Mouse (Mus musculus): ENCODE measurements around the gene Socs4. TPM values are rescaled to one million over a fixed set of nuclear protein-coding genes. Genes with fewer than 3 reads are reported as not detected.

The Socs4 gene
- total and polyA plus RNA-seq, 3 experiments, result 2.2 to 14.9 (median 13.4) TPM

- intact Hi-C loops (cut with DNase I), result loop anchor here (2.0 to 5.0 kb wide), 2 partner anchors 22 to 98 kb away; partner anchors contain the start of genes Socs4 and Wdhd1
- 1% methylated on average over 15 of the region's 15 CpGs for WGBS
- peak; percentile 21 to 37 for DNase-seq
Observed at GRCm38 (mm10) chr14:47298819-47299261, 22.1 kb downstream of the Socs4 start.

GRCm38 (mm10) chr14:47302885-47303680, 26.4 kb downstream of the Socs4 start:
- no peak for DNase-seq
- peaks cover 9% of the 10 kb centered on the region for H3K4me1 ChIP-seq (ENCODE audit: control insufficient read depth, insufficient read depth, low read length)
- no peak overlapping the region for H3K9ac ChIP-seq (ENCODE audit: low read depth, low read length)
- no peak overlapping the region for H3K27ac ChIP-seq
- H3K4me3 ChIP-seq, result no peak overlapping the region
- no peak for TF ChIP-seq EP300 (IDR thresholded peaks at IDR 0.05; ENCODE audit: insufficient read depth, low read depth, low read length)
- TF ChIP-seq POLR2A (IDR thresholded peaks at IDR 0.05; ENCODE audit: insufficient read depth, low read depth, low read length), result no peak
- no peak for TF ChIP-seq CTCF (IDR thresholded peaks at IDR 0.05)
- peaks cover 16% of the 10 kb centered on the region for H3K79me2 ChIP-seq (replicated peaks; ENCODE audit: control insufficient read depth, insufficient read depth, low read length)
- 60% methylated on average over 14 of the region's 14 CpGs for WGBS
- H3K36me3 ChIP-seq (ENCODE audit: control insufficient read depth, insufficient read depth, low read length), result peaks cover 19% of the 10 kb centered on the region
- no peaks in the 10 kb centered on the region for H3K27me3 ChIP-seq (ENCODE audit: control insufficient read depth, insufficient read depth, low read length)
- intact Hi-C loops (cut with DNase I), result no loop called here

More at GRCm38 (mm10) chr14:47298819-47299261, 22.1 kb downstream of the Socs4 start:
- H3K27ac ChIP-seq, result peak overlapping the region; percentile 95
- peak overlapping the region; percentile 100 for H3K9ac ChIP-seq (ENCODE audit: low read depth, low read length)
- peaks cover 21% of the 10 kb centered on the region for H3K36me3 ChIP-seq (ENCODE audit: control insufficient read depth, insufficient read depth, low read length)
- TF ChIP-seq EP300 (IDR thresholded peaks at IDR 0.05; ENCODE audit: insufficient read depth, low read depth, low read length), result no peak
- no peak for TF ChIP-seq POLR2A (IDR thresholded peaks at IDR 0.05; ENCODE audit: insufficient read depth, low read depth, low read length)
- TF ChIP-seq CTCF (IDR thresholded peaks at IDR 0.05), result no peak
- peaks cover 14% of the 10 kb centered on the region for H3K79me2 ChIP-seq (replicated peaks; ENCODE audit: control insufficient read depth, insufficient read depth, low read length)
- peaks cover 7% of the 10 kb centered on the region for H3K4me1 ChIP-seq (ENCODE audit: control insufficient read depth, insufficient read depth, low read length)
- peak overlapping the region; percentile 96 for H3K4me3 ChIP-seq
- no peaks in the 10 kb centered on the region for H3K27me3 ChIP-seq (ENCODE audit: control insufficient read depth, insufficient read depth, low read length)

GRCm38 (mm10) chr14:47304814-47305405, 28.2 kb downstream of the Socs4 start:
- H3K27me3 ChIP-seq (ENCODE audit: control insufficient read depth, insufficient read depth, low read length), result no peaks in the 10 kb centered on the region
- TF ChIP-seq EP300 (IDR thresholded peaks at IDR 0.05; ENCODE audit: insufficient read depth, low read depth, low read length), result no peak
- no peak for TF ChIP-seq CTCF (IDR thresholded peaks at IDR 0.05)
- no peak for TF ChIP-seq POLR2A (IDR thresholded peaks at IDR 0.05; ENCODE audit: insufficient read depth, low read depth, low read length)
- H3K36me3 ChIP-seq (ENCODE audit: control insufficient read depth, insufficient read depth, low read length), result peaks cover 12% of the 10 kb centered on the region
- intact Hi-C loops (cut with DNase I), result no loop called here
- H3K4me1 ChIP-seq (ENCODE audit: control insufficient read depth, insufficient read depth, low read length), result peaks cover 7% of the 10 kb centered on the region
- peaks cover 10% of the 10 kb centered on the region for H3K79me2 ChIP-seq (replicated peaks; ENCODE audit: control insufficient read depth, insufficient read depth, low read length)
- no peak for DNase-seq
- H3K27ac ChIP-seq, result no peak overlapping the region
- 86% methylated on average over 6 of the region's 6 CpGs for WGBS
- H3K4me3 ChIP-seq, result no peak overlapping the region
- no peak overlapping the region for H3K9ac ChIP-seq (ENCODE audit: low read depth, low read length)

- H3K27ac ChIP-seq, result no peak overlapping the region
- intact Hi-C loops (cut with DNase I), result no loop called here
Observed at GRCm38 (mm10) chr14:47305933-47306332, 29.2 kb downstream of the Socs4 start.

GRCm38 (mm10) chr14:47307669-47308068, 30.9 kb downstream of the Socs4 start:
- WGBS, result 73% methylated on average over 3 of the region's 3 CpGs
- Histone ChIP-seq H3K4me3 (no peak overlapping the region), H3K27ac (no peak overlapping the region), H3K9ac (ENCODE audit: low read depth, low read length) (no peak overlapping the region), H3K79me2 (replicated peaks; ENCODE audit: control insufficient read depth, insufficient read depth, low read length) (peaks cover 7% of the 10 kb centered on the region), H3K27me3 (ENCODE audit: control insufficient read depth, insufficient read depth, low read length) (no peaks in the 10 kb centered on the region), H3K36me3 (ENCODE audit: control insufficient read depth, insufficient read depth, low read length) (peaks cover 4% of the 10 kb centered on the region), H3K4me1 (ENCODE audit: control insufficient read depth, insufficient read depth, low read length) (peaks cover 4% of the 10 kb centered on the region)
- DNase-seq, result no peak
- no peak for TF ChIP-seq CTCF (IDR thresholded peaks at IDR 0.05)
- intact Hi-C loops (cut with DNase I), result no loop called here

More at GRCm38 (mm10) chr14:47305933-47306332, 29.2 kb downstream of the Socs4 start:
- H3K9ac ChIP-seq (ENCODE audit: low read depth, low read length), result no peak overlapping the region
- no peak overlapping the region for H3K4me3 ChIP-seq
- H3K27me3 ChIP-seq (ENCODE audit: control insufficient read depth, insufficient read depth, low read length), result no peaks in the 10 kb centered on the region
- TF ChIP-seq EP300 (IDR thresholded peaks at IDR 0.05; ENCODE audit: insufficient read depth, low read depth, low read length) (no peak), CTCF (IDR thresholded peaks at IDR 0.05) (no peak), POLR2A (IDR thresholded peaks at IDR 0.05; ENCODE audit: insufficient read depth, low read depth, low read length) (no peak)
- no peak for DNase-seq
- peaks cover 7% of the 10 kb centered on the region for H3K36me3 ChIP-seq (ENCODE audit: control insufficient read depth, insufficient read depth, low read length)
- WGBS, result 80% methylated on average over 4 of the region's 4 CpGs
- peaks cover 4% of the 10 kb centered on the region for H3K4me1 ChIP-seq (ENCODE audit: control insufficient read depth, insufficient read depth, low read length)
- peaks cover 10% of the 10 kb centered on the region for H3K79me2 ChIP-seq (replicated peaks; ENCODE audit: control insufficient read depth, insufficient read depth, low read length)

GRCm38 (mm10) chr14:47309061-47309460, 32.3 kb downstream of the Socs4 start:
- intact Hi-C loops (cut with DNase I), result no loop called here
- H3K79me2 ChIP-seq (replicated peaks; ENCODE audit: control insufficient read depth, insufficient read depth, low read length), result peaks cover 2% of the 10 kb centered on the region
- H3K4me3 ChIP-seq, result no peak overlapping the region
- no peak for DNase-seq
- H3K9ac ChIP-seq (ENCODE audit: low read depth, low read length), result no peak overlapping the region
- WGBS, result 83% methylated on average over 1 of the region's 1 CpGs
- peaks cover 2% of the 10 kb centered on the region; the same call in 1 of the 2 replicates for H3K4me1 ChIP-seq (ENCODE audit: control insufficient read depth, insufficient read depth, low read length)
- H3K27ac ChIP-seq, result no peak overlapping the region
- H3K36me3 ChIP-seq (ENCODE audit: control insufficient read depth, insufficient read depth, low read length), result no peaks in the 10 kb centered on the region; the same call in none of the 2 replicates
- no peaks in the 10 kb centered on the region for H3K27me3 ChIP-seq (ENCODE audit: control insufficient read depth, insufficient read depth, low read length)
- TF ChIP-seq EP300 (IDR thresholded peaks at IDR 0.05; ENCODE audit: insufficient read depth, low read depth, low read length) (no peak), POLR2A (IDR thresholded peaks at IDR 0.05; ENCODE audit: insufficient read depth, low read depth, low read length) (no peak), CTCF (IDR thresholded peaks at IDR 0.05) (no peak)

Measured in heart, adult 2 months (tissue).